Mouse (Mus musculus): ENCODE results near the gene Foxd2. TPM values are rescaled to one million over a fixed set of nuclear protein-coding genes. Genes with fewer than 3 reads are reported as not detected.

Gene Foxd2
- total RNA-seq, 1 experiment from 2014 or later: 1.9 TPM

- no peak for DNase-seq
Observed at GRCm38 (mm10) chr4:114912705-114913593, 4.3 kb upstream of the Foxd2 start.

- peak; percentile 47 for DNase-seq
Observed at GRCm38 (mm10) chr4:114909602-114910484, 1.2 kb upstream of the Foxd2 start.

GRCm38 (mm10) chr4:114907951-114908828 lies 483 bp downstream of the Foxd2 start:
- DNase-seq: peak; percentile 41

GRCm38 (mm10) chr4:114907056-114907917 lies 1.4 kb downstream of the Foxd2 start:
- peak; percentile 55 for DNase-seq

- no peak for DNase-seq
Observed at GRCm38 (mm10) chr4:114905969-114906680, 2.5 kb downstream of the Foxd2 start.

GRCm38 (mm10) chr4:114905501-114905900 lies 3.2 kb downstream of the Foxd2 start:
- DNase-seq: no peak

GRCm38 (mm10) chr4:114903422-114903782 lies 5.3 kb downstream of the Foxd2 start:
- no peak for DNase-seq

- DNase-seq: no peak
Observed at GRCm38 (mm10) chr4:114902641-114903421, 5.8 kb downstream of the Foxd2 start.

GRCm38 (mm10) chr4:114901643-114902351 lies 6.9 kb downstream of the Foxd2 start:
- DNase-seq: peak; percentile 12

- DNase-seq: no peak
Observed at GRCm38 (mm10) chr4:114900866-114901642, 7.6 kb downstream of the Foxd2 start.

- DNase-seq: no peak
Observed at GRCm38 (mm10) chr4:114899885-114900284, 8.8 kb downstream of the Foxd2 start.

GRCm38 (mm10) chr4:114897853-114898252 lies 10.8 kb downstream of the Foxd2 start:
- peak; percentile 69 for DNase-seq

GRCm38 (mm10) chr4:114882232-114882631 lies 26.4 kb downstream of the Foxd2 start:
- DNase-seq: no peak

- peak; percentile 20 for DNase-seq
Observed at GRCm38 (mm10) chr4:114876441-114876972, 32.2 kb downstream of the Foxd2 start.

GRCm38 (mm10) chr4:114869765-114870490 lies 38.7 kb downstream of the Foxd2 start:
- DNase-seq: peak; percentile 39

- DNase-seq: no peak
Observed at GRCm38 (mm10) chr4:114863166-114863565, 45.5 kb downstream of the Foxd2 start.

GRCm38 (mm10) chr4:114858426-114858825 lies 50.2 kb downstream of the Foxd2 start:
- peak; percentile 63 for DNase-seq

Measured in adrenal gland, postnatal 14 days (tissue).